Mouse (Mus musculus) MEL (cell line): ENCODE measurements around the gene Mertk.

Source experiments
- CTCF ChIP-seq, 3 experiments: IDR thresholded peaks in 2 of 3; conservative IDR thresholded peaks in 1 of 3; 2 replicates each; pipeline ENCODE4 v1.5.1; 2011 to 2012; ENCODE audit warnings: low read length in 3 of 3, low read depth in 2 of 3, mild to moderate bottlenecking in 2 of 3, improper control_type of control experiment in 1 of 3, inconsistent platforms in 1 of 3, mixed read lengths in 1 of 3, moderate library complexity in 1 of 3; ENCODE audit not compliant: control insufficient read depth in 1 of 3, insufficient read depth in 1 of 3, poor library complexity in 1 of 3, severe bottlenecking in 1 of 3
- EP300 ChIP-seq, 2 experiments: IDR thresholded peaks; 2 replicates each; pipeline ENCODE4 v1.6.1; 2011; ENCODE audit warnings: improper control_type of control experiment in 2 of 2, low read length in 2 of 2, low read depth in 1 of 2, mild to moderate bottlenecking in 1 of 2
- HCFC1 ChIP-seq: IDR thresholded peaks from 2 replicates; pipeline ENCODE4 v1.6.1; 2012; ENCODE audit warnings: low read depth, mild to moderate bottlenecking, inconsistent platforms, low read length, improper control_type of control experiment, moderate library complexity

DNA sequence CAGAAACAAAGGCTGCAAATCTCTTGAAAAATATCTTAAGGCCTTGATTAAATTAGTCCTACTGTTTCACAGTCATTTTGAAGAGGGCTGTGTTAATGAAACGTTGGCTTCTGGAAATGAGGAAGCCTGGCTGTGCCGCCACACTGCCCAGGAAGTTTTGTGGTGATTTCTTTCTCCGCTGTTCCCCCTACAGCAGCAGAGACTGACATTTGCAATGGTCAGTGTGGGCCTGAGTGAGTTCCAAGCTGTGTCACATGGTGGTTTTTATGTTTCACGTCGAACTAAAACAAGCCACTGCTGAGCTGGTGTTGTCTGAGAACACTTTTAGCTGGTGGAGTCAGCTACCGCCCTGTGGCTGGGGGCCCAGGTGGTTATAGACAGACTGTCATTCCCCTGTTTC is 97.7 kb downstream of the Mertk start:
- no peak for TF ChIP-seq CTCF (IDR thresholded peaks at IDR 0.05 in 2 of 3, conservative IDR thresholded peaks at IDR 0.05 in 1 of 3; ENCODE audit: control insufficient read depth in 1 of 3, insufficient read depth in 1 of 3, low read depth in 2 of 3, low read length in 3 of 3, poor library complexity in 1 of 3, severe bottlenecking in 1 of 3)
- TF ChIP-seq HCFC1, result no peak
- no peak for TF ChIP-seq EP300 (IDR thresholded peaks at IDR 0.05; ENCODE audit: low read depth in 1 of 2, low read length in 2 of 2)
